Mouse (Mus musculus) erythroblast, embryonic 14.5 days (primary cell): Measurements from ENCODE around the gene Smpd3. TPM values are rescaled to one million over a fixed set of nuclear protein-coding genes. Genes with fewer than 3 reads are reported as not detected.

Experiments
- H3K27me3 ChIP-seq: 2 replicates; pipeline ENCODE4 v1.6.1; 2012; ENCODE audit warnings: inconsistent platforms; ENCODE audit not compliant: control insufficient read depth
- H3K36me3 ChIP-seq: 2 replicates; pipeline ENCODE4 v1.6.1; 2012; ENCODE audit warnings: mild to moderate bottlenecking, inconsistent platforms; ENCODE audit not compliant: control insufficient read depth
- H3K4me1 ChIP-seq: 2 replicates; pipeline ENCODE4 v1.6.1; 2012; ENCODE audit warnings: inconsistent platforms; ENCODE audit not compliant: control insufficient read depth
- H3K4me3 ChIP-seq: replicated peaks from 2 replicates; pipeline ENCODE3; 2012; ENCODE audit warnings: moderate library complexity, mild to moderate bottlenecking, inconsistent platforms
- H3K9me3 ChIP-seq: 2 replicates; pipeline ENCODE4 v1.6.1; 2012; ENCODE audit warnings: low read length, inconsistent platforms, mixed read lengths; ENCODE audit not compliant: control insufficient read depth
- GATA1 ChIP-seq: IDR thresholded peaks from 2 replicates; pipeline ENCODE4 v1.6.1; 2012; ENCODE audit warnings: low read length, inconsistent platforms, mixed read lengths
- TAL1 ChIP-seq: IDR thresholded peaks from 3 replicates; pipeline ENCODE4 v1.6.1; 2012; ENCODE audit warnings: low read length, inconsistent platforms, mixed read lengths
- polyA plus RNA-seq: library from polyadenylated mRNA; stranded (reverse); fragments of >175 nt; gene quantifications from 2 replicates; pipeline ENCODE4 v1.2.3, GENCODE M21; 2012

Gene Smpd3
- polyA plus RNA-seq, 1 experiment, result not detected

DNA sequence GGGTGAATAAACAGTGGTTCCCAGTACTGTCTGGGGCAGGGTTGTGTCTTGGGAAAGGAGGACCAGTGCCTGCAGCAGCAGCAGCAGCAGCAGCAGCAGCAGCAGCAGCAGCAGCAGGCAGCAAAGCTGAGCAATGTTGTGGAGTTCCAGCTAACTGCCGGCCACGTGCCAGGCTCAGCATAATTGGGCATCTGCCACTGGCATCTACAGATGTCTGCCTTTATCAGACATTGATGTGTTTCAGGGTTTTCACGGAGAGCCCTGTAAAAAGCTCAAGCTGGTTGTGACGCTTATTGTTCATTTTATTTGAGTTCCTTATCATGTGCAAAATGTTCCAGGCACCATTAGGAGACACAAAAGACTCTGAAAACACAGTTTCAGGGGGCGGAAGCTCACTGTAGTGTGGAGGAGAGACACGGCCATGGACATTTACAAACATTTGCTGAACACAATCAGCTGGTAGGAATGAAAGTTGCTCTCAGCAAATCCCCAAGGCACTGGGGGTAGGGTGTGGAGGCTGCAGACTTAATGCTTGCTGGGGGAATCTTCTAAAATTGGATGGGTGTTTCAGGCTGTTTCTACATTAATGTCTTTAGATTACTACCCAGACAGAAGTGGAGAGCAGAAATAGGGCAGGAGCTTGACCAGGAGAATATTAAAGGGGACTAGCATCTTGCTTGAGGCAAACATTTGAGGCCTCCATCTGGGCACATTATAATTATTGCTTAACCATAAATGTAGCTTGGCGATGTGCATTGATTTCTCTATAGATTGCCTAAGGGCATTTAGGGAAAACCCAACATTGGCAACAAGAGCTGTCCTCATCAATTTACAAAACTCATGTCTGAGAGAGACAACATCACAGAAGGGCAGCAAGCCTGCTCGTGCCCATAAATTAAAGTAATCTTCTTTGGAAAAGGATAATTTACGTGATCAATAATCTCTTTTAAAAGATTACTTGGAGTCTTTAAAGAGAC, 36.8 kb downstream of the Smpd3 start:
- Histone ChIP-seq H3K36me3 (no peaks in the 10 kb centered on the region), H3K4me1 (no peaks in the 10 kb centered on the region), H3K27me3 (no peaks in the 10 kb centered on the region), H3K4me3 (no peak overlapping the region), H3K9me3 (no peaks in the 10 kb centered on the region)
- TF ChIP-seq TAL1, result no peak
- no peak for TF ChIP-seq GATA1

DNA sequence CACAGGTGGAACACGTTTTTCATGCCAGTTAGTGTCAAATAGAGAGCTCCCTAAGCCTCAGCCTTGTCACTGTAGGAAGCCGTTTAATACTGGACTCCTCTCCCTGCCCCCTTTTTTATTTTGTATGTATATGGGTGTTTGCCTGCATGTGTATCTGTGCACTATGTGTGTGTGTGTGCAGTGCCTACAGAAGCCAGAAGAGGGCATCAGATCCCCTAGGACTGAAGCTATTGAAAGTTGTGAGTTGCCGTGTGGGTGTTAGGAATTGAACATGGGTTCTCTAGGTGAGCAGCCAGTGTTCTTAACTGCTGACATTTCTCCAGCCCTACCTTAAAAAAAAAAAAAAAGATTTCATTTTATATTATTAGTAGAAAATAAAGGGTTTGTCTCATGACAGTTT, 38.1 kb downstream of the Smpd3 start:
- H3K4me1 ChIP-seq, result no peaks in the 10 kb centered on the region
- H3K36me3 ChIP-seq, result no peaks in the 10 kb centered on the region
- H3K4me3 ChIP-seq, result no peak overlapping the region
- TF ChIP-seq GATA1 (no peak), TAL1 (no peak)
- H3K27me3 ChIP-seq, result no peaks in the 10 kb centered on the region
- no peaks in the 10 kb centered on the region for H3K9me3 ChIP-seq

- Histone ChIP-seq H3K4me3 (no peak overlapping the region), H3K4me1 (no peaks in the 10 kb centered on the region), H3K36me3 (no peaks in the 10 kb centered on the region), H3K27me3 (no peaks in the 10 kb centered on the region), H3K9me3 (no peaks in the 10 kb centered on the region)
- no peak for TF ChIP-seq TAL1
- no peak for TF ChIP-seq GATA1
These were observed 38.9 kb downstream of the Smpd3 start for GRCm38 (mm10) chr8:106298846-106299245.

GRCm38 (mm10) chr8:106298261-106298660, 39.5 kb downstream of the Smpd3 start:
- Histone ChIP-seq H3K27me3 (no peaks in the 10 kb centered on the region), H3K9me3 (no peaks in the 10 kb centered on the region), H3K4me1 (no peaks in the 10 kb centered on the region), H3K36me3 (no peaks in the 10 kb centered on the region), H3K4me3 (no peak overlapping the region)
- no peak for TF ChIP-seq TAL1
- TF ChIP-seq GATA1, result no peak

- no peak overlapping the region for H3K4me3 ChIP-seq
- no peaks in the 10 kb centered on the region for H3K27me3 ChIP-seq
- H3K36me3 ChIP-seq, result no peaks in the 10 kb centered on the region
- H3K9me3 ChIP-seq, result no peaks in the 10 kb centered on the region
- TF ChIP-seq TAL1 (no peak), GATA1 (no peak)
- H3K4me1 ChIP-seq, result peaks cover 2% of the 10 kb centered on the region
These were observed 45.0 kb downstream of the Smpd3 start for GRCm38 (mm10) chr8:106292484-106293396.

GRCm38 (mm10) chr8:106289464-106289863, 48.3 kb downstream of the Smpd3 start:
- no peak overlapping the region for H3K4me3 ChIP-seq
- H3K9me3 ChIP-seq, result no peaks in the 10 kb centered on the region
- H3K27me3 ChIP-seq, result no peaks in the 10 kb centered on the region
- no peak for TF ChIP-seq GATA1
- peaks cover 2% of the 10 kb centered on the region for H3K4me1 ChIP-seq
- H3K36me3 ChIP-seq, result no peaks in the 10 kb centered on the region

DNA sequence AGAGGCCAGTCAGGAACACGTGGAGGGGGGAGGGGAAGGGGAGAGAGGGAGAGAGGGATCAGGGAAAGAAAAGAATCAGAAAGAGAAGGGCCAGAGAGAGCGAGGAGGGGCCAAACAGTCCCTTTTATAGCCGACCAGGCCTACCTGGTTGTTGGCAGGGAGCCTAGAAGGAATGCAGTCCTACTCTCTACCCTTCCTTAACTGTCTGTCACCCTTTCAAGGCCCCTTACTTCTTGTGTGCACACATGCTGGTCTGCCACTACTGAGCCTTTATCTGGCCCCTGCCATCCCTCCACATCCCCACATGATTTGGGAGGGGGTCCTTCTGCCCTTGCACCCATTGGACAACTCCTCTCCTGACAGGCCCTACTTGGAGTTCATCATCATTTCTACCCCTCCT, 49.1 kb downstream of the Smpd3 start:
- H3K27me3 ChIP-seq, result no peaks in the 10 kb centered on the region
- no peaks in the 10 kb centered on the region for H3K36me3 ChIP-seq
- H3K9me3 ChIP-seq, result no peaks in the 10 kb centered on the region
- TF ChIP-seq TAL1, result no peak
- TF ChIP-seq GATA1, result no peak
- H3K4me3 ChIP-seq, result no peak overlapping the region
- peaks cover 2% of the 10 kb centered on the region for H3K4me1 ChIP-seq

GRCm38 (mm10) chr8:106287445-106287844, 50.3 kb downstream of the Smpd3 start:
- no peak overlapping the region for H3K4me3 ChIP-seq
- peaks cover 2% of the 10 kb centered on the region for H3K4me1 ChIP-seq
- H3K27me3 ChIP-seq, result no peaks in the 10 kb centered on the region
- H3K36me3 ChIP-seq, result no peaks in the 10 kb centered on the region
- TF ChIP-seq GATA1 (no peak), TAL1 (no peak)
- no peaks in the 10 kb centered on the region for H3K9me3 ChIP-seq

- Histone ChIP-seq H3K4me3 (no peak overlapping the region), H3K4me1 (no peaks in the 10 kb centered on the region), H3K36me3 (no peaks in the 10 kb centered on the region), H3K9me3 (no peaks in the 10 kb centered on the region), H3K27me3 (no peaks in the 10 kb centered on the region)
- no peak for TF ChIP-seq TAL1
- TF ChIP-seq GATA1, result no peak
These were observed 56.9 kb downstream of the Smpd3 start for GRCm38 (mm10) chr8:106280844-106281243.
